Mouse (Mus musculus) gonadal fat pad, adult 2 months (tissue): ENCODE data around the gene Eif1. TPM values are rescaled to one million over a fixed set of nuclear protein-coding genes. Genes with fewer than 3 reads are reported as not detected.
"Not testable (repeated sequence)": the region's sequence is repeated elsewhere in the genome, so short reads cannot be mapped to it uniquely, and the experiment has no call there.

ENCODE experiments used
- DNase-seq: peaks from one replicate; pipeline ENCODE4 v3.0.0-alpha.2; 2012; ENCODE audit warnings: low read depth
- polyA plus RNA-seq: library from polyadenylated mRNA; depleted of rRNA; stranded (reverse); fragments of >200 nt; gene quantifications from 2 replicates; pipeline ENCODE4 v1.2.3, GENCODE M21; 2012

Eif1 gene
- polyA plus RNA-seq, 1 experiment: 113 TPM

DNA sequence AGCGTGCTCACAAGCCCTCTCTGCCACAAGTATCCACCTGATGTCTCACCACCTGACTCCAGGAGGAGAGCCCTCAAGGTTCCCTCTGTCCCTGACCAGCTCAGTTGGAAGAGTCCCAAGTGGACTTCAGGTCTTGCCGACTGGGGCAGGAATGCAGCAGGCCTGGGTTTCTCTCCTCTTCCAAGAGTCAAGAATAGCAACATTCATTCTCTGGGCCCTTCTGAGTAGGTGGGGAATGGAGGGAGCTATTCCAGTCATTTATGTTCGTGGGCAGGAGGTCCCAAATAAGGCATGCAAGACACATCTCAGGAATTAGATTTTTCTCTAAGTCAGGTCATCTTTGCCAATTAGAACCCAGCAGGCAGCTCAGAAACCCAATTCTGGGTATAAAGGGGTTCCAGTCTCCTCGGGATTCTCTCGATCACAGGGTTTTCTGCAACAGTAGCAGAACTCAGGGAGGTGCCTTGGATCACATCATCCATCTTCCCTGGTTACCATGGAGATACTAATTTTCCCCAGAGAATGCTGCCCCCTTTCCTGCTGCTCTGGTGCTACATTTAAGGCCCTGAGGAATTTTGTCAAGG, 7.5 kb upstream of the Eif1 start:
- no peak for DNase-seq

DNA sequence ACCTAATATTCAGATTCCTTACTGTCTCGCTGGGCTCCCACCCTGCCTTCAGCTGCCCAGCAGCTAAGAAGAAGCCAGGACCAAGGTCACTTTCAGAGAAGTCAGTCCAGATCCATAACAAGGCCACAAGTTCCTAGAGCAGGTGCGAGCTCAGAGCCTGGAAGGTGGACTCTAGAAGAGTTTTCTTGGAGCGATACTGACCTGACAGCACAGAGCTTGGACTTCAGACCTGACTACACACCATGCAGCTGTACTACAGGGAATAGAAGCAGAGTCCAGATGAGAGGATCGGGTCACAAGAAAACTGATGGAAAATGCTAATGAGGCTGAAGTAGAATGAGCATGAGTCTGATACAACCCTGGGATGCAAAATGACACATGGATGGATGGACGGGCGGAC, 6.3 kb upstream of the Eif1 start:
- DNase-seq: no peak

DNA sequence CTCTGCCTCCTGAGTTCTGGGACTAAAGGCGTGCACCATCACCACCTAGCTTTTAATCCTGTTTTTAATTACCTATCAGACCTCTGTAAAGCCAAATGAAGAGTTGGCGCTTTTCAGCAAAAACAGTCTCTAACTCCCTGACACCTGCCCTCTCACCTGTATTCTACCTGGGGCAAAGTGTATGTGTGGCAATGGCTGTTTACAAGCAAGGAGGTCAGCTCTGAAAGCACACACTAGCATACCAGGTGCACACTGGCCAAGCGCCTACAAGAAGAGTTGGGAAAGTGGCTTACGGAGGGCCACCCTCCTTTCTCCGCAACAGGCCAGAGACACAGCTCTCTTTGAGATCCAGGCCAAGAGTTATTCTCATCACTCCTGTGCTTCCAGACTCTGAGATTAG, 4.2 kb upstream of the Eif1 start:
- no peak for DNase-seq

DNA sequence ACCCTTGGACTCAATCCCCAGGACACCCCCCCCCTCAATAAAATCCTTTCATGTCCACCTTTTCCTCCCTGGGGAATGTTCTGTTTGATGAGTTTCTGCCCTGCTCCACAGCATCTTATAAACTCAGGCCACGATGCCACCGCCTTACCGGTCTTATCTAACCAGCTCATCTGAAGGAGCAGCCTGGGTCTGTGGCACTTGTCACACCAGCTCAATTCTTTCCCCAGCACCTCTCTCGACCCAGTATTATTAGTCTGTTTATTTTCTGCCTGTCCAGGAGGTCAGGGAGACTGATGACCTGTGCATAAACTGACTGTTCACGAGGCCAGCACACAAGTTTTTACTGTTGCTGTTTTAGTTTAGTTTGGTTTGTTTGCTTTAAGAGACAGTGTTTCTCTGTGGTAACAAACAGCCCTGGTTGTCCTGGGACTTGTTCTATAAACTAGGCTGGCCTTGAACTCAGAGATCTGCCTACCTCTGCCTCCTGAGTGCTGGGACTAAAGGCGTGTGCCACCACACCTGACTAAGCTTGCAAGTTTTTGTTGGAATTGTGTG, 1.8 kb upstream of the Eif1 start:
- no peak for DNase-seq

DNA sequence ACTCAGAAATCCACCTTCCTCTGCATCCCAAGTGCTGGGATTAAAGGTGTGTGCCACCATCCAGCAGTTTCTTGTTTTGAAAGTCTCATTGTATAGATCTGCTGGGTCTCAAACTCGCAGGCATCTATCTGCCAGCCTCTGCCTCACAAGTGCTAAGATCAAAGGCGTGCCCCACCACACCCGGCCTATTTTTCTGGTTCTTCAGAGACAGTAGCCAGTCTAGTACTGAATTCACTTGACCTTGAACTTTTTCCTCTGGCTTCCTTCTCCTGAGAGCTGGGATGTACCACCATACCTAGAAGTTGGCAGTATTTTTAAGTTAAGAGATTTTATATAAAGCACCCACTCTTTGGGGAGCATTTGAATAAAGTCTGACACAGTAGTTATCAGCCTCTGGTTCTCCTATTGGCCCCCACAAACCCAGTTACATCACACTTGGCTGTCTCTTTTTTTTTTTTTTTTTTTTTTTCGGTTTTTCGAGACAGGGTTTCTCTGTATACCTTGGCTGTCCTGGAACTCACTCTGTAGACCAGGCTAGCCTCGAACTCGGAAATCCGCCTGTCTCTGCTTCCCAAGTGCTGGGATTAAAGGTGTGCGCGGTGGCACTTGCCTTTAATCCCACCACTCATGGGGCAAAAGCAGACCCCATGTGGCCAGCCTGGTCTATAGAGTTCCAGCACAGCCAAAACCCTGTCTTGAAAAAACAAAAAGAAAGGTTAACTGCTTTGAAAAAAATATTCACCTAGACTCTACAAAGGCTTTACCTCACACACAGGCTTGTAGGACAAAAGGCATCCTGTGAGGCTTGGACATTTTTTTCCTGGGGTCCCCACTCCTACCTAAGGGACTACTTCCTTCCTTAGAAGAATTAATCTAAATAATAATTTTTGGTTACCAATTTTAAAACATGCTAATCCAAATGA, 895 bp upstream of the Eif1 start:
- DNase-seq: no peak

DNA sequence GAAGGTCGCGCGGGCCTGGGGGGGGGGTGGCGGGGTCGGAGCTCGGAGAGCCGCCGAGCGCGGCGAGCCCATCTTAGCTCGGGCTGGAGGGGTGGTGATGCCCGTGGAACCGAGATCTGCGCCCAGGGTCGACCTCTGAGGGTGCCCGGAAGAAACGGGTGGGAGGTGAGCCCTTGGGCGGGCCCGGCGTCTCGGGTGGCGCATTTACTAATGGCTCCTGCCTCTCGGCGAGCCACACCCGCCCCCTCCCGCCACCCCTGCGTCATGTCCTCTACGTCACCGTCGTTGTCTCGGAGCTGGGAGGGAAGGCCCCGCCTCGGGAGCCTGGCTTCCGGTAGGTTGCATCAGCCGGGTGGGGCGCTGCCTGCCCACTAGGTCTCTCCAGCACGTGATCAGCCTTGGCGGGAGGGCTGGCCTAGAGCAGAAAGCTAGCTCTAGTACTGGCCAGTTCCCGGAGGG, 516 bp downstream of the Eif1 start:
- no peak for DNase-seq

DNA sequence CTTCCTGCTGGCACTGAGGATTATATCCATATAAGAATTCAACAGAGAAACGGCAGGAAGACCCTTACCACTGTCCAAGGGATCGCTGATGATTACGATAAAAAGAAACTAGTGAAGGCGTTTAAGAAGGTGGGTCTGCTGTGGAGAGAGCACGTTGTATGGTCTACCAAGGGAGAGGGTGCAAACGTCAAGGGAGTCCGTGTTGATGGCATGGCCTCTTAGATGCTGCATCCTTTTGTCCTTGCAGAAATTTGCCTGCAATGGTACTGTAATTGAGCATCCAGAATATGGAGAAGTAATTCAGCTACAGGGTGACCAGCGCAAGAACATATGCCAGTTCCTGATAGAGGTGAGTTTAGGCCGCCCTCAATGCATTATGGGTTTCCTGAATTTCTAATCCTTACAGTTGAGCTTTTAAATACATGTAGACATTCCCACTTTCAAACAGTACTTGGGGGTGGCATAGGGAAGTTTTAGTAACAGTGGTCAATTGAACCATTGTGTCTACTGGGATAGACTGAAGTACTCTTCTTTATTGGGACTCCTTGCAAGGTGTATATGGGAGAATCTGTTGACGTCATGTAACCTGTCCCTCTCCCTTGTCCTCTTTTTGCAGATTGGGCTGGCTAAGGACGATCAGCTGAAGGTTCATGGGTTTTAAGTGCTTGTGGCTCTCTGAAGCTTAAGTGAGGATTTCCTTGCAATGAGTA, 1.2 kb downstream of the Eif1 start:
- DNase-seq: not testable (repeated sequence)

GRCm38 (mm10) chr11:100321479-100322305, 2.0 kb downstream of the Eif1 start:
- DNase-seq: not testable (repeated sequence)

- DNase-seq: no peak
Measured at GRCm38 (mm10) chr11:100322591-100323258, 3.0 kb downstream of the Eif1 start.

GRCm38 (mm10) chr11:100323578-100323977, 3.9 kb downstream of the Eif1 start:
- DNase-seq: no peak

- no peak for DNase-seq
Measured at GRCm38 (mm10) chr11:100325062-100325629, 5.5 kb downstream of the Eif1 start.

GRCm38 (mm10) chr11:100327316-100327715, 7.6 kb downstream of the Eif1 start:
- no peak for DNase-seq

GRCm38 (mm10) chr11:100327761-100328160, 8.1 kb downstream of the Eif1 start:
- no peak for DNase-seq

DNA sequence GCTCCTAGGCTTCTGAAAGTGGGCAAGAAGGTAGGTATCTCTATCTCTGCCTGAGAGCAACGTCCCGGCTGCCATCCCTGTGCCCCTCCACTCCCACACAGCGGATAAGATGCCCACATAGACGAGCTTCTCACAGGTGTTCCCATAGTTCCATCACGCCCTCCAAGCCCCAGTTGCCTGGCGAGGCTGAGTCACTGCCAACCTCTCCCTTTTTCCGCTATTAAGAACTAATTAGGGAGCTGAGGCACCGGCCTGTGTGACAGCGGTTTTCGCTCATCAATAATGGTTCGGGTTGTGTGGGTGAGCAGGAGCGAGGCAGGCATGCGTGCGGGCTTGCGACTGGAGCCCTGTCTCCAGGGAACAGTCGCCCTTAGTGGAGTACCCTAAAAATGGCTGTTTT, 10.6 kb downstream of the Eif1 start:
- no peak for DNase-seq

DNA sequence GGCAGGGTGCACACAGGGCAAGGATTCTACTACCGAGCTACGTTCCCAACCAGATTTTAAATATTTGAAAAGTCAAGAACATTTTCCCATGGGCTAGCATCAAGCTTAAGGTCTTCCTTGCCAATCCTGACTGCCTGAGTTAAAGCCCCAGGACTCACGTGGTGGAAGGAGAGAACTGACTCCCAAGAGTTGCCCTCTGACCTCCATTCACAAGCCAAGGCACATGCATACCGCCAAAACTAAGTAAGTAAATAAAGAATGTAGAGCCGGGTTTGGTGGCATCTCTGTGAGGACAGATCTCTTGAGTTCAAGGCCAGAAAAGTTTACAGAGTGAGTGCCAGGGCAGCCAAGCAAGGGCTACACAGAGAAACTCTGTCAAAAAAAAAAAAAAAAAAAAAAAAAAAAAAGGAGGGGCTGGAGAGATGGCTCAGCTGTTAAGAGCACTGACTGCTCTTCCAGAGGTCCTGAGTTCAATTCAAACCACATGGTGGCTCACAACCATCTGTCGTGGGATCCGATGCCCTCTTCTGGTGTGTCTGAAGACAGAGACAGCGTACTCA, 11.2 kb downstream of the Eif1 start:
- not testable (repeated sequence) for DNase-seq

DNA sequence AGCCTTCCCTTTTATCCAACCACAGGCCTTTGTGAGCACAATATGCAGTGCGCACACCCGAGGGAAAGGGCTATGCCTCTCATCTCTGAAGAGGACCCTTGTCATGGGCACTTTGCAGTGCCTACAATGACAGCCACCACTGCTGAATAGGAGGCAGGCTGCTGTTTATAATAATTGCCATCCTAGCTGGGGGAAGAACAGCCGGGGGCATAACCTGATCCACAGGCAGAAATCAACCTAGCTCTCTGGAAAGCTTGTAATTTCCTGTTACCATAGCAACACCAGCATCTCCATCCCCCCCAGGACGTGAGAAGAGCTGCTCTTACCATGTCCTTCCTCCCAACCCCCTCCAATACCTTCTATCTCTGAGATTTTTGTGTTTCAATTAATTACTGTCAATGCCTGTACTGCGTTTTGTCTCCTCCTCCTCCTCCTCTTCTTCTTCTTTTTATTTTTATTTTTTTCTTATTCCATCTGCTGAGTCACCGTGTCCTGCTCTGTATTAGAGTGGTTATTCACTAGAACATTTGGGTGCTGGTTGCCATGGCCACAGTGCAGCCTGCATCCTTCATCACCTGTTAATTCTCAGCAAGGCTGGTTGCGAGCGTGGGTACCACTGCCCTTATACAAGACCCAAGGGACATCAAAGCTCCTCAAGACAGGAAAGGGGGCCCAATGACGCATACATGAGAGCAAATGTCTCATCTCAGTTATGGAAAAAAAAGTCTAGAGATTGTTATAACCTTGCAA, 13.3 kb downstream of the Eif1 start:
- no peak for DNase-seq

DNA sequence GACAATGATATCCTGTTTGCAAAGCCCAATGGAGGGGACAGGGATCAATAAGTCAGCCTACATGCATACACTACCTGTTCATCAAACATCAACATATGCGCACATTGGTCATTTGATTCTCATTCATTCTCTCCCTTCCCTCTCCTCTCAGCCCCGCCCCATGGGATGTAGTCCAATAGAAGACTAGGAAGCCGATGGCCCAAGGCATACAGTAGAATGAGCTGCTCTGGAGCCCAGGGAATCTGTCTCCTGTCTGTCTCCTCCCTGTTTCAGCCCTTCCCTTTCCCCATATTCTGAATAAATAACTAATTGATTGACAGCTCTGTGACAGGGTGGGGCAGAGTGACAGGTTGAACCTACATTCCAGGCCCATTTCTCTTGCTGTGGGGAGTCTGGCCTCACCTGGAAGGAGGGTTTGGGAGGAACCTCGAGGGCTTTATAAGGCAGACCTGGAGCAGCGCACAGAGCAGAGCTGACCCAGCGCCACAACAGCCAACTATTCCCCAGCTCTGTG, 14.3 kb downstream of the Eif1 start, which contains the start of gene Gast:
Gast (plus strand) TSS at position 464 of the 514 bp plus-strand sequence.
- DNase-seq: no peak

DNA sequence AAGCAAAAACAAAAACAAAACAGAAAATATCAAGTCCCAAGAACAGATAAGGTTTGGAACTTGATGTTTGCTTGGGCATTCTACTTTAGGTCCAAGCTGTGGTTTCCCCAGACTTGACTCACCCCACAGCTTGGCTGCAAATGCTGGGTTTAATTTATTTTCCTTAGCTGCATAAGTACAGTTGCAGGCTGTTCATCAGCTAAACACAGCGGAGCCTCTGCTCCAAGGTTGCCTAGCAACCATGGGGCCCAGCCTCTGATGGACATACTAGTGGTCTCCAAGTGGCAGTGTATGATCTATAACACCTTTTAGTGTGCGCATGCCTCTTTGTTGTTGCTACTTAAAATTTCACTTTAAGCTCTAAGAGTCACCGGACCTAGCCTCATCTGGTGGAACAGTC, 16.0 kb downstream of the Eif1 start:
- DNase-seq: no peak

DNA sequence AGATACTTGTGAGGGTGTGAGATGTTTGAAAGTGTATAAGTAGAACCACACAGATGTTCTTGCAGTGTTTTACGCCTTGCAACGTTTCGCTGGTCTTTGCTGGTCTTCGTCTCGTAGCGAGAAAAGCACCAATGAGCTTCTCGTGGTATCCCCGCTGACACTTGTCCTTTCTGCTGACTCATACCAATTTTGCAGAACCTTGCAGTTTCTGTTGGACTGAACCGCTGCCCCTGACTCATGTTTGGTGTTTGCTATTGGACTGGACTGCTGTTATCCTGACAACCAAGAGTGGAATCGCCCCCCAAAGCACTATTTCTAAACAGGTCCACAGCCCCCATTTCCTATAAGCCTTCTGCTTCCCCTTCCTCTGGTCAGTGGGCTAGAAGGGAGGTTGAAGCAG, 24.6 kb downstream of the Eif1 start:
- DNase-seq: no peak
